Mouse (Mus musculus): ENCODE measurements around the gene Garem2.

The Garem2 gene

DNA sequence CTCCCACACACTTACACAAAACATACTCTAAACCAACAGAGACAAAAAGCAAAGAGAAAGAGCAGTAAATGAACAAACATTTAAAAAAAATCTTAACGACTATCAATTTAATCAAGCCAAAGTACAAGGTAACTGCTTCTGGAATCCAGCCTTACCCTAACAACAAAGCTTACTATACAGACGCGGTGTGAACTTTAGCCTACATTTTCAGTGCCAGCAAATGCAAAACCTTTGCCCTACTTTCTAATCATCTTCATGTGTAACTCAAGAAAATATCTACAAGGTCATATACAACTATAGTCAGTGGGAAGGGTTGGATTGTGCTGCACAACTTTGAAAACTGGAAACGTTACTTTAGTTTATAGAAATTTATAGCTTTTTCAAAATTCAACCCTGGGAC lies 47.0 kb downstream of the Garem2 start:
- in situ Hi-C loops (cut with MboI; ENCODE audit: low sequenced_read_pairs), result no loop called here

DNA sequence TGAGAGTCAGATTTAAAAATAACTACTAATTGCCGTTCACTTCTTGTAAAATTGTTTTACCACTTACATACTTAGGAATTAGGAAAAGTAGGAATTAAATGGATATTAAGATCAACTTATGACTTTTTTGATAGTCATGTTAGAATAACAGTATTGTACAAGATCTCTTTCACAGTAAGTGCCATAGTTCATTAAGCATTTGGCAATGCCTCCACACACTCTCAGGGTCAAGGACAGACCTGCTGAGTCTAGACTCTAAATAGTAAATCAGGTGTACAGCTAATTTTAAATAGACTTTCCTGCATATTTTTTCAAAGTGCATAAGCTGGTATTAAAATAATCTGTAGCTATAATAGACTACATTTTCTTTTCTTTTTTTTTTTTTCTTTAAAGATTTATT lies 47.5 kb downstream of the Garem2 start:
- in situ Hi-C loops (cut with MboI; ENCODE audit: low sequenced_read_pairs), result no loop called here

DNA sequence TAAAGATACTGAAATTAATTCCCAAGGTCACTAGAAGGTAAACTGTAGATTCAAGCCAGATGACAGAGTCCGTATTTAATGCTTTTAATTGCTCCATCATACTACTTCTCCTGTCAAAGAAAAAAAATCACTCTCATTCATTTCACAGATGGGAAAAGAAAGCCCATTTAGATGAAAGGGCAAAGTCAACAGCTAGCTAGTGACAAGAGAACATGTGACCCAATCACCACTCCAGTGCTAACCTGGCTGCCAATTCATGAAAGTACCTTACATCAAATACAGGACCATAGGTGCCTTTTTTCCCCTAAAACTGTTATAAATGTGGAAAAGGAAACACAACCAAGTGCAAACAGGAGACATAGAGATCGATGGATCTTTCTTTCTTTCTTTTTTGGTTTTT lies 48.3 kb downstream of the Garem2 start:
- in situ Hi-C loops (cut with MboI; ENCODE audit: low sequenced_read_pairs), result no loop called here

DNA sequence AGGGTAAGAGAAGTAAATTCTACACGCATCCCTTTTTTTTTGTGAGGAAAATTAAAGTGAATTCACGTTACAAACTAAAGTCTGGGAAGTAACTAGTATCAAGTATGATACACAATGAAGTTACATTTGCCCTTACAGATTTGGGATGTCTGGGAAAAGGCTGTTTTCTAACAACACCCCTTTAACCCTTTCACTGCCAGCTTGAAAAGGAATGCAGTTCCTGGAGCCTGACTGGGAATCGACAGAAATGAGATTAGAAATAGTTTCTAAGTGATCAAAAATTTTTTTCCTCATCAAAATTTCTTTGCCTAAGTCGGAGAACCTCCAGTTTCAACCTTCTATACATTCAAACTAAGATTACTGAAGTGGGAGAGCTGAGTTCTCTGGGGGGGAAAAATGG lies 49.1 kb downstream of the Garem2 start:
- in situ Hi-C loops (cut with MboI; ENCODE audit: low sequenced_read_pairs), result no loop called here

DNA sequence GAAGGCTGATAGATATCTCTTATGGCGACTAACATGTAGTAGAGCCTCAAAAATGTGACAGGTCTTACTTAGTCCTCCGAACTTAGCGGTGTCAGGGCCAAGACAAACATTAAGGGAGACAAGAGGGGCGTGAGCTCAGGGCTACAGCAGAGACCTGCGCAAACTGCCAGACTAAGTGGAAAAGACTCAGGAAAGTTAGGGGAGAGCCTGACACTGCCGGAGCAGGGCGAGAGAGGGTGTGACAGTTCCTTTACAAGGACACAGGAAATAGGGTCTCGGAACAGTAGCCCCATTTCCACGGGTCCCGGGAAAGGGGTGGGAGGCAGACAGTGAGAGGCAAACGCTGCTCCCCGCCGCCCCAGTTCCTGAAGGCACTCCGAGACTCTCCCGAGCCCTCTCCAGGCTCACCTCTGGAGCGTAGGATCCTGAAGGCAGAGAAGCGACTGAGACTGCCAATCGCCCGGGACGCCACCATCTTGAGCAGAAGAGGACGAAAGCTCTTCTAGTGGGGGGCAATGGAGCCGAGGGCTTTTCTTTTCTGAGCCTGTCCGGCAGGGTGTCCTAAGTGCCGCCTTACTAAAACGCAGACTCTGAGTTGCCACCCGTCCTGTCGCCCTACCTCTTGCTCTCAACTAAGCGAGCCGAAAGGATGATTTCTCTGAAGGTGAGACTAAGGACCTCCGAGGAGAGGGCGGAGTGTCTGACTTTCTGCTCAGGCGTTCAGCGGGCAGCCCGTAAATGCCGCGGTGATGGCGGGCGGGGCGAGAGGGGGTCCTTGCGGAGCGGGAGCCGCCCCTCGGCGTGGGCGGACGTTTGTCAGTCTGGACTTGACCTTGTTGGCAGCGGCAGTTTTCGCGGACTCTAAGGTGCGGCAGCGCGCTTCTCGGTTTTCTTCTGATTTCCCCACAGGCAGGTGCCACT lies 49.8 kb downstream of the Garem2 start, which contains the start of the genes Hadha and Hadhb:
Gene Hadha, minus strand, starts transcription at position 689 of the 921 bp plus-strand sequence.
Gene Hadhb, plus strand, starts transcription at position 775 of the 921 bp plus-strand sequence.
- in situ Hi-C loops (cut with MboI; ENCODE audit: low sequenced_read_pairs), result no loop called here

DNA sequence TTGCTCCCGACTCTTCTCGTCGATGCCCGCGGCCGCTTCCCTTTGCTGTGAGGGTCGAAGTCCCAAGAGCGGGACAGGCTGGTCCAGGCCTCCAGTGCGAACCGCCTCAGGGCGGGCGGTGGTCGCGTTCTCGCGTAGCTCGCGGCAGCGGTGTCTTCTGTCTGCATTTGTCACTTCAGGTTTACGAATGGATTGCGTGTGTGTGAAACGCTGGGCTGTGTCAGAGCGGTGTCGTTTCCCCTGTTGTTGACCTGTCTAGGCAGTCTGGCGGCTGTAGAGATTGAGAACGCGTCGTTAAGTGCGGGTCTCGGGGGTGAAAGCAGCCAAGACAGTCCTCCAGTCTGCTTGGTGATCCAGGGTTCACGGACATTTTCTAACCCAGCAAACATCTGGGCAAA lies 50.4 kb downstream of the Garem2 start:
- in situ Hi-C loops (cut with MboI; ENCODE audit: low sequenced_read_pairs), result no loop called here

DNA sequence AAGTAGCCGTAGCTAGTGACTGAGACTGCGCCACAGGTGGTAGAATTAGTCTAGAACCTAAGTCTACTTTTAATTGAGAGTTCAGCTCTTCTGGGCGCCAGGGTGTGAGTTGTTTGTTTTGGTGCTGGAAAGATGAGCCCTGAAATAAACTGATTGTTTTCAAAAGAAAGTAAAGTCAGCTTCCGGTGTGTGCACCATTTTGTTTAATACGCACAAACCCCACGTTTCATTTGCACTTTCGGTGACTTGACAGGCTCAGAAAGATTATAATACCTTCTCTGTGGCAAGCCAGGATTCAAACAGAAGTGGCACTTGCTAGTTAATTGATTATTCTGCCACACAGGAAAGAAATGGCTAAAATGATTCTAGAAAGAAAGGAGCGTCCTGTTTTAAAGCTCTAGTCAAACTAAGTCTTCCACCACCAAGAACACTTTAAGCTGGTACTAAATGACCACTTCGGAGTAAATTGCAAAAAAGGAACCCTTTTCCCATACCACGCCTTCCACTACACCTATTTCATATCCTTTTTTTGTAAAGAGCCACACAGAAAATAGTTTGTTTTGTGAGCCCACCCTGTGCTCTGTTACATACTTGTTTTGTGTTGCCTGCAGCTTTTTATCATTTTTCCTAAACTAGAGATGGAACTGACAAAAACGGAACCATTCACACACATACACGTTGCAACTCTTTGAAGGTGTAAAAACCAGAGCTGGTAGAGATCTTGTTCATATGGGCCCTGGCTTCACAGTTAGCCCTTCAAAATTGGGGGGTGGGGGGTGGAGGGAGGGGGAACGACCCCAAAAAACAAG lies 51.1 kb downstream of the Garem2 start:
- in situ Hi-C loops (cut with MboI; ENCODE audit: low sequenced_read_pairs), result no loop called here

DNA sequence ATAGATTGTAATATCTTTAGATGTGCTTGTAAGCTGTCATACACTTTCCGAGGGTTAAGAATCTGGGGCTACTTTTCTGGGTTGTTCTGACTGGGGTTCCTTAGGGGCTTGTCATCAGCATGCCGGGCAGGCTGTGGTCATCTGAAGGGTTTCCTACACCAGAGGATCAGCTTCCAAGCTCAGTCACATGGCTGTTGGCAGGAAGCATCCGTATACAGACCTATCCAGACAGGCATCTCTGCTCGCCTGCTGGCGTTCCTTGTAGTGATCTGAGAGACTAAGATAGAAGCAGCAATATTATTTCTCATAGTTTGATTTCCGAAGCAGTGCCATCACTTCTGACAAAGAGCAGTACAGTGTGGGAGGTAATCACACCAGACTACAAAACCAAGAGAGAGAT lies 54.6 kb downstream of the Garem2 start:
- in situ Hi-C loops (cut with MboI; ENCODE audit: low sequenced_read_pairs), result no loop called here

DNA sequence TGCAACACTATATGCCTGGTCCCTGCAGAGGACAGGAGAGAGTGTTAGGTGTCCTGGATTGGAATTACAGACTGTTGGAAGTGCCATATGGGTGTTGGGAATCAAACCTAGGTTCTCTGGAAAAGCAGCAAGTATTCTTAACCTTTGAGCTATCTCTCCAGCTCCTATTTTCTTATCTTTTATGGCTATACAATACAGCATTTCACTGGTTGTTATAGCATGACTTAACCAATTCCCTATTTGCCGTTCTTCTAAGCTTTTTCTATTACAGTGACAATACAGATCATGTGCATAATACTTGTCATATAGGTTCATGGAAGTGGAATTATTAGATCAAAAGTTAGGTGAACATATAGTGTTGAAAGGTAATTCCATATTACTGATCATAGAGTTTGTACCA lies 56.9 kb downstream of the Garem2 start:
- in situ Hi-C loops (cut with MboI; ENCODE audit: low sequenced_read_pairs), result no loop called here

DNA sequence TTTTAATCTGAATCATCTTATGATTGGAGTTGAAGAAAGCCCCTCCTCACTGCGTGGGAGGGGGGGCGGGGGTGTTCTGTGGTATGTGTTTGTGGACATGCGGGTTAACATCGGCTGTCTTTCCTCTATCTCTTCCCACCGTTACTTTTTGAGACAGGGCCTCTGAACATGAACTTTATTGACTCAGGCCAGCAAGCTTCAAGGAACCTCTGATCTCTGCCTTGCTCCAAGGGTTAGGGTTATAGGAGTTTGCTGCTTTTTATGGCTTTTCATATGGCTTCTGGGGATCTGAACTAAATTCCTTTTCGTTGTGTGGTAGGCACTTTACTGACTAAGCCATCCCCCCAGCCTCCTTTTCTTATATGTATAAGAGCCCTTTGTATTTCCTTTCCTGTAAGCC lies 57.4 kb downstream of the Garem2 start:
- in situ Hi-C loops (cut with MboI; ENCODE audit: low sequenced_read_pairs), result no loop called here

DNA sequence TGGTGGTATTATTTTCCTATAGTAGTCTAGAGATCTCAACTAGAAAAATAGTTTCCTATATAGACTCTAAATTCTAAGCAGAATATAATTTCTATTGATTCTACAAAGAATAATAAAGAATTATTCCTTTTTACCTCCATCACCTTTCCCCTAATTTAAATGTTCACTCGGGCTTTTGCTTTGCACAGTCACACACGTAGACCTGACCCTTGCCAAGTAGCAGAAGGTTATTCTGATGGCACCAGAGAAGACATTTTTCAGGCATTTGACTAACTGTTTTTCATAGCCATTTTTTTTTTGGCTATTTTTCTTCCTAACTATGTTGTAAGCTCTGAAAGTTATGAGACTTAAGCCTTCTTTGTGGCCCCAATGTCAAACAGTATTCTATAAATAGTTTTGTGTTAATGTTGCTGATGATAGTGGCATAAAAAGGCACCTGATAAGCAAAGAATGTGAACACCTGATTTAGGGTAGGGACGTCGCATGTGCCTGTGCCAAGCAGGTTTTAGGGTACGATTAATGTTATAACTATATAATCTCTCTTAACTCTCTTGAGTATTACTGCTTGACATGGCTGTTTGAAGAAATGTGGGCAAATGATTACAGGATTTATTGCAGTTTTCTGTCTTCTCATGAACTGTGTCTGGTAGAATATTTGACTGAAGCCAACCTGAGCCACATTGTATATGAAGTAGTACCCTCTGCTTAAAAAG lies 60.4 kb downstream of the Garem2 start:
- in situ Hi-C loops (cut with MboI; ENCODE audit: low sequenced_read_pairs), result no loop called here

Data from CH12F3 (cell line).